Mouse (Mus musculus) forebrain, embryonic 13.5 days (tissue): ENCODE data around the gene Nt5c1a. TPM values are rescaled to one million over a fixed set of nuclear protein-coding genes. Genes with fewer than 3 reads are reported as not detected.

ENCODE experiments used
- ATAC-seq: fragments of 200-750 bp; cut with Nextera tagmentation; 2 replicates; pipeline ENCODE4 v1.8.0; 2017
- H3K27ac ChIP-seq: fragments of 300-500 bp; sonication (generic); 2 replicates; pipeline ENCODE4 v1.5.1; 2015; ENCODE audit warnings: inconsistent platforms, mild to moderate bottlenecking, moderate library complexity
- H3K27me3 ChIP-seq: fragments of 300-500 bp; sonication (generic); 2 replicates; pipeline ENCODE4 v1.6.1; 2015; ENCODE audit warnings: mild to moderate bottlenecking, inconsistent platforms
- H3K36me3 ChIP-seq: fragments of 300-500 bp; sonication (generic); 2 replicates; pipeline ENCODE4 v1.6.1; 2015; ENCODE audit warnings: mild to moderate bottlenecking, inconsistent platforms; ENCODE audit not compliant: poor library complexity, severe bottlenecking
- H3K4me1 ChIP-seq: fragments of 300-500 bp; sonication (generic); 2 replicates; pipeline ENCODE4 v1.6.1; 2015; ENCODE audit warnings: inconsistent platforms
- H3K4me2 ChIP-seq: fragments of 300-500 bp; sonication (generic); 2 replicates; pipeline ENCODE4 v1.6.1; 2015; ENCODE audit warnings: inconsistent platforms, mild to moderate bottlenecking, moderate library complexity
- H3K4me3 ChIP-seq: fragments of 300-500 bp; sonication (generic); 2 replicates; pipeline ENCODE4 v1.5.1; 2015; ENCODE audit warnings: mild to moderate bottlenecking, inconsistent platforms
- H3K9ac ChIP-seq: fragments of 300-500 bp; sonication (generic); 2 replicates; pipeline ENCODE4 v1.6.1; 2015; ENCODE audit warnings: mild to moderate bottlenecking, inconsistent platforms
- H3K9me3 ChIP-seq: fragments of 300-500 bp; sonication (generic); replicated peaks from 2 replicates; pipeline ENCODE4 v1.6.1; 2016; ENCODE audit warnings: inconsistent platforms
- whole genome bisulfite sequencing: fragments of 180-500 bp; shearing (Covaris S2); methylation state at CpG from one replicate; pipeline ENCODE4 v1.1.7; 2015; 5-methylcytosine and 5-hydroxymethylcytosine counted together
- polyA plus RNA-seq: library from polyadenylated mRNA; unstranded; fragments of >200 nt; fragmentation: Nextera tagmentation; extraction: Ambion mirVana; gene quantifications from 2 replicates; pipeline ENCODE4 v1.2.1, GENCODE M21; 2015

Gene Nt5c1a
- polyA plus RNA-seq, 1 experiment from 2014 or later = not detected

DNA sequence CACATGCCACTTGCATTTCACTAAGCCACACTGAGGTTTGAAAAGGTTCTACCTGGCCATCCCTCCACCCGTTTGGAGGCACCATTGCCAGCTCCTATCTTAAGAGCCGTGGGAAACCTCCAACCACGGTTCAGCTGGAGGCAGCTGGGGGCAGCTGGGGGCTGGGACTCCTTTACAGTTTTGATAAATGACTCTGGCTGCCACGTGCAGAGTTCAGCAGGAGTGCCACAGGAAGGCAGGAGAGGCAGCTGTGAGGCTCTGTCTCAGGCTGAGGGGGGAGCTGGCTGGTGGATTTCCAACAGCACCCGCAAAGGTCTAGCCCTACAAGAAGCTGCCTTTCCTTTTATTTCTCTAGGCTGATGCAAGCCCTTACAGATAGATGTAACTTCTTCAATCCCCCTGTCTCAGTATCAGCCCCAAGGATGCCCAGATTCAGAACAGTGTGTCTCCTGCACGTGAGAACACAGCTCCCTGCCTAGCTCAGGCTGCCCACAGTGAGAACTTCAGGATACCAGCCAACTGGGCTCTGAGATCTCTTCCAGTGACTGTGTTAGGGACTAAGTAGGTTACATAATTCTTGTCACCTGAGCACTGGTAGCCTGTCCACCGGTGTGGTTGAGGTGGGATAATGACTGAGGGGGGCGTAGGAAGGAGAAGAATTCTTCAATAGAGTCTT lies 58.9 kb downstream of the Nt5c1a start:
- Histone ChIP-seq H3K4me2 (no peak overlapping the region), H3K27ac (no peak overlapping the region), H3K9ac (no peak overlapping the region), H3K36me3 (no peaks in the 10 kb centered on the region), H3K4me3 (no peak overlapping the region), H3K27me3 (no peaks in the 10 kb centered on the region), H3K4me1 (no peaks in the 10 kb centered on the region), H3K9me3 (no peaks in the 10 kb centered on the region)
- whole genome bisulfite sequencing = 56% methylated on average over 8 of the region's 8 CpGs
- ATAC-seq = no peak

GRCm38 (mm10) chr4:123261721-123262401 lies 60.6 kb downstream of the Nt5c1a start, which contains the start of gene Pabpc4:
Gene Pabpc4 (plus strand): TSS chr4:123262351.
- Histone ChIP-seq H3K4me2 (no peak within 1 kb of the TSS), H3K27ac (no peak within 1 kb of the TSS), H3K36me3 (no peaks in the 10 kb centered on the region), H3K9me3 (no peaks in the 10 kb centered on the region), H3K4me1 (no peaks in the 10 kb centered on the region), H3K4me3 (no peak within 1 kb of the TSS), H3K9ac (no peak within 1 kb of the TSS), H3K27me3 (no peaks in the 10 kb centered on the region)
- 77% methylated on average over 5 of the region's 5 CpGs for WGBS
- no peak for ATAC-seq

Other genes starting within 250 kb of the Nt5c1a start
- gene Mfsd2a, start 240.3 kb upstream of the Nt5c1a start, polyA plus RNA-seq = 26.7 and 28.2 TPM in 2 replicates
- gene Mycl, start 205.9 kb upstream of the Nt5c1a start, polyA plus RNA-seq = 59.3 and 63.3 TPM in 2 replicates
- 26.0 and 31.9 TPM in 2 replicates for gene Trit1, start 184.9 kb upstream of the Nt5c1a start, polyA plus RNA-seq
- 0.19 and 0.25 TPM in 2 replicates for gene Bmp8b, start 96.3 kb upstream of the Nt5c1a start, polyA plus RNA-seq
- gene Oxct2b, start 85.2 kb upstream of the Nt5c1a start, polyA plus RNA-seq = not detected in 2 replicates
- gene Ppie, start 61.6 kb upstream of the Nt5c1a start, polyA plus RNA-seq = 91.6 and 96.0 TPM in 2 replicates
- gene Hpcal4, start 18.3 kb upstream of the Nt5c1a start, polyA plus RNA-seq = 7.7 and 10.8 TPM in 2 replicates
- 3.8 and 4.1 TPM in 2 replicates for gene Heyl, start 32.1 kb downstream of the Nt5c1a start, polyA plus RNA-seq
- 27.7 and 28.6 TPM in 2 replicates for gene Pabpc4, start 60.8 kb downstream of the Nt5c1a start, polyA plus RNA-seq
- not detected in 2 replicates for gene Oxct2a, start 122.1 kb downstream of the Nt5c1a start, polyA plus RNA-seq
- gene Bmp8a, start 141.7 kb downstream of the Nt5c1a start, polyA plus RNA-seq = not detected in 2 replicates